Mouse (Mus musculus) spleen, postnatal 14 days (tissue): ENCODE measurements around the gene Elmo2.

Experiments
- DNase-seq, 2 experiments: peaks; one replicate each; pipeline ENCODE4 v3.0.0; 2021 to 2022; ENCODE audit warnings: low spot score in 2 of 2

Elmo2 gene

DNA sequence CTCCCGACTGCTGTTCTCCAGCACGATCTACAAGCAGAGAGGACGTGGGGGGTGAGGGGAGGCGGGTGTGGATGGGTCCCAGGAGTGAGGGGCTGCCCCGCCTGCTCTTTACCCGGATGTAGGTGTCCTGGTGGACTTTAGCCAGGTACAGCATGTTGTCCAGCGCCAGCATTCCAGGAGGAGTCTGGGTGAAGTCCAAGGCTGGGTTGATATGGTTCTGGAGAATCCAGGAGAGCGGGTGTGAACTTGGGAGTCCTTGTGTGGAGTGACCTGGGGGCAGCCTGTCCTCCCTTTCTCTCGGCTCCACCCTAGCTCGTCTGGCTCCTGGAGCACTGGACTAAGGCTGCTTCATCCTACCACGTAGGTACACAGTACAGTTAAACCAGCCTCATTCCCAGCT is 28.9 kb downstream of the Elmo2 start:
- no peak for DNase-seq

- no peak for DNase-seq
Observed at GRCm38 (mm10) chr2:165296571-165296970, 29.7 kb downstream of the Elmo2 start.

DNA sequence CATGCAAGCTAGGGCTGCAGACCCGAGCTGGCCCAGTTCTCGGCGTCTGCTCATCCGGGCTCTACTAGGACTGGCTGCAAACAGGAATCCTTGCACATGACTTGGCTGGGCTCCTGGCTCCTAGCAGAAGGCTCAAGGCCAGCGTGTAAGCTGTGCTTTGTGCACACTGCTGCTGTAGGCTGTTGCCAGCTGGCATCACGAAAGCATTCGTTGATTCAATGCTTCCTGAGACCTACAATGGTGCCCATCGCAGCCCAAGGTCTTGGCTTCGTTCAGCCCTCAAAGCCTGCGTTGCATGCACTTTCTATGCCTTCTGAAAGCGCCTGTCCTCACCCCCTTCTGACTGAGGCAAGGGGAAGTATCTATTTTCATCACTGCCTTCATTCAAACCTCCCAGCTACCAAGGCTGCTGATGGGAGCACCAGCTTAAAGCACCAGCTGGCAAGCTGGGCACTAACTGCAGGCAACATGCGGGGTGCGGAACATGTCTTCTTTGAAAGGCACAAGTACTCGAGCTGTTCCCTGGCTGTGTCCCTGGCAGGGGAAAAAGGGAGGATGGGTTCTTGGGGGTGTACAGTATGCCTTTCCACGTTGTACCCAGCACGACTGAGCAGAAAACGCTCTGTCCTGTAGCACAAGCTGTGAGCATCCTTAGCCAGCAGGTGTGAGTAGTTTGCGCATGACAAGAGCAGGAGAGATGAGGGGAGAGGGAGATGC is 37.8 kb downstream of the Elmo2 start:
- no peak for DNase-seq

GRCm38 (mm10) chr2:165287202-165287984 is 38.9 kb downstream of the Elmo2 start, which contains the start of gene Slc35c2:
Gene Slc35c2 (minus strand): TSS chr2:165287869.
- peak; percentile 74 to 80 for DNase-seq

DNA sequence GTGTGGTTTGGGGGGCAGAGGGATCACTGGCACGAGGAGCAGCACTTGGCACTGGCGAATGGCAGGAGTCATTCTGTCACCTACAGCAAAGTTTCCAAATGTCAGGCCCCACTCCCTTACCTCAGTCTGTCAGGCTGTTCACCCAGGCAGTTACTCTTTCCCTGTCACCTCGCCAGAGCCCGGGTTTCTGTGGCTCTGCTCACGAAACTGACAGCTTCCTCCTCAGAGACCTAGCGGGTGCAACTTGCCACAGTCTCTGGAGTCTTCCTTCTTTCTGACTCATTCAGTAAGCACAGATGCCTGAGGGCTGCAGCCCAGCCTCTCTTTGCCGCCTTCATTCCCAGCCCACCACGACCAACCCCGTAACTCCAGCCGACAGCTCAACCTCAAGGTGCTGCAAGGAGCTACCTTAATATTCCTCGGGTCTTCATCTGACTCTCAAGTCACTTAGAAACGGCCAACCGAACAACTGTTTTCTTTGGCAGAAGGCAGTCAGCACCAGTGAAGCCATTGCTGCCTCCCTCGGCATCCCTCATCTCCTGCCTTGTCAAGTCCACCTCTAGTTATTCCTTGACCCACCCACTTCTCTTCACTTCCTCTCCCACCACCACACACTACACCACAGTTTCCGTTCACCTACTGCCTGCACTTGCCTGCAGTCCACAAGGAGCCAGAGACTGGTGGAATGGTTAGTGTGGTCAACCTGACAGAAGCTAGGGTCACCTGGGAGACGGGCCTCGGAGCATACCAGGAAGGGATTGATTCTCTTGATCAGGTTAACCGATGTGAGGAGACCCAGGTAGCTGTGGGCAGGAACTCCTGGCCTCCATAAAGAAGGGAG is 39.7 kb downstream of the Elmo2 start:
- no peak for DNase-seq

DNA sequence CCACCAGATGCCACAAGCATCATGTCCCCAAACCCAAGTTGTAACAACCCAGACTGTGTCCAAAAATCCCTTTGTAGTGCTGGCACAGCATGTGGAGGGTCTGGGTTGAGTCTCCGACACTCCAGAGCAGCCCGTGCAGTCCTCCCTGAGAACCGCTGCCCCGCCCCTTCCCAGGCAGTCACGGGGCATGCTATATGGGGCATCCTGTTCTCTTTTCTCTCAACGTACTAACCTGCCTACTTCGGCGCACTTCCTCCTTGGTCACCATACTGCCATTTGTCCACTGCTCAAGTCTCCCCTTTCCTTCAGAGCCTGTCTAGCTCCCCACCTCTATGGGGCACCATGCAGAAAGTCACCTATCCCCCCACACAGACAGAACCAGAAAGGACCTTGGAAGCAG is 40.7 kb downstream of the Elmo2 start:
- peak in 1 of 2 experiments; percentile 31 for DNase-seq

- DNase-seq: no peak
Observed at GRCm38 (mm10) chr2:165285034-165285433, 41.2 kb downstream of the Elmo2 start.

DNA sequence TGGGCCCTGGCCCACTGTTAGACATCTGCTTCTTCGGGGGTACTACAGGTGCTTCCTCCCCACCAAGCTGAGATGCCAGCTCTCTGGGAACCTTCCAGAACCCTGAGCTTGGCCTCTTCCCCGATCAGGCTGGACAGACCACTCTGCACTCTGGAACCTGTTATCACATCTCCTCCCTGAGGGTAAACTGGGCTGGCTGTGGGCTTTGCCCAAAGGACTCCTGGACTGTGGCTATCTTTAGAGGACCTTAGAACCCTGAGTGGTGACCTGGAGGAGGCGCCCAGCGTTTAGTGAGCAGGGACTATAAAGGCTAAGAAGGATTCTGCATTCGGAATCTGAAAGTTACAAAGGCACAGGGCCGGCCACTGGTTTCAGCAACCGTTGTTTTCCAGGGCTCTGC is 41.9 kb downstream of the Elmo2 start:
- DNase-seq: no peak

DNA sequence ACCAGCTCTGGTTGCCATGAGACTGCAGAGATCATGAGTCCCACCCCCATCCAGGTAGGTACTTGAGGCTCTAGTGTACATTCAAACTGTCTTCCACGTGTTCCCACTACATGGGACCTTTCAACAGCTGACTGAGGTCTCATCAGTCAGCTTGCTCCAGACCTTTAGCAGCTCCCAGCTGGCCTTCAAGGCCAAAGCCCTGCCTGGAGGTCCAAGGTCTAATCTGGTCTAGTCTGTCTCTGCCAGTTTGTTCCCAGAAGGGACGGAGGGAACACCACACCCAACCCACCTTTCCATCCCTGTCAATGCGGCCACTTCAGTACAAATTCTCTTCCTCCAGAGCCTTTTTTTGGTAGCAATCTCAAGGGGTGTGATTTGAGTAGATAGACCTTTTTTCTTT is 42.6 kb downstream of the Elmo2 start:
- DNase-seq: no peak

DNA sequence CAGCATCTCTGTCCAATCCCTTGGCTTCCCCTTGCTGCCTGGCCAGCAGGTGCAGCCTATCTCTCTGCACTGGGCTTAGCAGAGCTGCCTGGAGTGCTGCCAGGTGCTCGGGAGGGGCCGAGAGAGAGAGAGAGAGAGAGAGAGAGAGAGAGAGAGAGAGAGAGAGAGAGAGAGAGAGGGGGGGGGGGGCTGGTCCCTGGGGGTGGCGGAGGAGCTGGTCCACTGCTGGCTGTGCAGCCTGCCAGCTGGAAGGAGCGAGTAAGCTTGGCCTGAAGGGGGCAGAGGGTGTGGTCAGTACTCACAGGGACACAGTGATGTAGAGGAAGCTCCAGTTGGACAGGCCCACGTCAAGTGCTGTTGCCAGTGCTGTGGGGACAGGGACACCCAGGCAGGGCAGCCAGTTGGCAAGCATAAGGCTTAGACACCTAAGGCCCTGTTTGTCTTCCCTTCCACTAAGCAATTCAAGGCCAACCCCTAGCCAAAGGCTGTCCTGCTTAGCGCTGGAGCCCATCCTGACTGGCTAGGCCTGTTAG is 44.4 kb downstream of the Elmo2 start:
- DNase-seq: no peak

DNA sequence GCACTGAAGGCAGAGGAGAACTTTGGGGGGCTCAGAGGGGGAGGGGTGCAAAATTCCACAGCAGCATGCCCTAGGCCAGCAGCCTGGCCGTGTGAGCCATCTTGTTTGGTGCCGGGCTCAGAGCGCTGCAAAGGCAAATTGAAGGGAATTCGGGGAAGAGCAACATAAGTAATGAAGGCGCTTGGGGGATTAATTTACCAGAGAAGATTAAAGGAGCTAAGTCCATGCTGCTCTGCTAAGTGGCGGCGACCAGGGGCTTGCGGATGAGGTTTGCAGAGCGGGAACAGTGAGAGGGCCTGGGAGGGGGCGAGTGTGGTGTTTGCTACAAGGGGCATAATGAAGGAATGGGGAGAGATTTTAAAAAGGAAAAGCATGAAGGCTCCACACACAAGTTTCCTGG is 46.9 kb downstream of the Elmo2 start:
- DNase-seq: no peak

GRCm38 (mm10) chr2:165277188-165277740 is 49.0 kb downstream of the Elmo2 start:
- DNase-seq: no peak

DNA sequence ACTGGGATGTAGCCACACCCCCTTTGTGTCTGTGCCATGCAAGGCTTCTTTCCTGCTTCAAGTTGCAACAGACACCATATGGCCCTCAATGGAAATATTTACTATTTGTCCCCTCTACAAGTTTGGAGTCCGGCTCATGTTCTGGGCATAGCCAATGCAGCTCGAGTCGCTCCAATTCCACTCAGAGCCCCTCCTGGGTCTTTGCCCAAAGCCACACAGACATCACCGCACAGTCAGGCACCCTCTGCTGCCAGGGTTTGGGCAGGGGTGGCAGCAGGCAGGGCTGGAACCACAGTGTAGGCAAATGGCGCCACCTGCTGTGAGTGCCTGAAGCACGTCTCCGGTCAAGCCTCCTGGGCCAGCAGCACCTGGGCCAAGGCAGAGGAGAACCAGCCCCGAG is 50.5 kb downstream of the Elmo2 start:
- peak; percentile 24 to 53 for DNase-seq

- no peak for DNase-seq
Observed at GRCm38 (mm10) chr2:165275124-165275640, 51.1 kb downstream of the Elmo2 start.

DNA sequence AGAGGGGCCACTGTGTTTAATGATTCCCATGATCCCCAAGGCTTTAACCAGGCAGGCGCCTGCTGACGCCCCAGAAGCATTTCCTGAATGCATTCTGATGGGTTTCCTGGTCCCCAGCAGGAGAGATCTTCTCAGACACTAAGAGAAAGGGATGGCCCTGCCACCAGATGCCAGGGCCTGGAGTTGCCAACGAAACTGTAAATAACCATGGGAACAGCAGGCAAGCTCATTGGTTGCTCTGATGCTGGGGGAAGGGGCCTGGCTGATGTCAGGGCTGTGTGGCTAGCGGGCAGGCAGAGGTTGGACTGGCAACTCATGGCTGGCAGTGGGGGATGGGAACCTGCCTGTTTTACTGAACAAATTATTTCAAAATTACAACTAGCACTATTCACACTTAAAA is 52.7 kb downstream of the Elmo2 start:
- DNase-seq: no peak

- no peak for DNase-seq
Observed at GRCm38 (mm10) chr2:165271326-165271725, 55.0 kb downstream of the Elmo2 start.

DNA sequence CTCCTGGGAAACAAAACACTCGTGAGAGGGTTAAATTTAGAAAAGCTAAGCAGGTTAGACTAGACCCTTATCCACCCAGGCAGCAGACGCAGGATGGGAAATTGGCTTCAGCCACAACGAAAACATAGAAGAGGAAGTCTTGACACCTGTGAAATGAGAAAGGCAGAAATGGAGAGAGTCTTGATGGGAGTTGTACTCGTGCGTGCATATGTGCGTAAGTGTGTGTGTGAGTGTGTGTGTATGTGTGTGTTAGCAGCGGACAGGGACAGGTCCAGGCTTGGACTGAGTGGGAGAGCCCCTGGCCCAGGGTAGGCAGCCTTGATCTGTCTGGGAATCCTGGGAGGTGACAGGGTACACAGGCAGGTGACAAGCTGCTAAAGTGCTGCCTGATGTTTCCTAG is 55.4 kb downstream of the Elmo2 start:
- DNase-seq: no peak

DNA sequence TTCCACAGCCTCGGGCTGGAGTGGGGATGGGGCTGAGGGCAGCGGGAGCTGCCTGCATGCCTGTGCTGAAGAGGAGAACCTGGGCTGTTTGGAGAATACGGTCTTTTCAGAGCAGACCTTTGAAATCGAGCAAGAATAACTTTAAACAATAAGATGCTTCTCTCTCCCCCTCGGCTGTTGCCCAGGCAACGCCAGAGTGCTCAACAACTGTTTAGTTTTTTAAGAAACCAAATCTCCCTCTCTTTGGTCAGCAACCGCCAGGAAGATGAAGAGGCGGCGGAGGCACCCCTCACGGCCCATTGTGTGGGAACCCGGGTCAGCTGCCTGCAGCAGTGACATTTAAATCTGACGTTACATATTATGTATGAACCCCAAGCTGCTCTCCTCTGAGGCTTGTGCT is 59.5 kb downstream of the Elmo2 start:
- DNase-seq: no peak

GRCm38 (mm10) chr2:165263861-165264260 is 62.4 kb downstream of the Elmo2 start:
- no peak for DNase-seq

- DNase-seq: no peak
Observed at GRCm38 (mm10) chr2:165262274-165262990, 63.8 kb downstream of the Elmo2 start.

GRCm38 (mm10) chr2:165259859-165260258 is 66.4 kb downstream of the Elmo2 start:
- DNase-seq: no peak
